Mouse (Mus musculus): ENCODE results near the gene B130006D01Rik. TPM values are rescaled to one million over a fixed set of nuclear protein-coding genes. Genes with fewer than 3 reads are reported as not detected.

The B130006D01Rik gene
- polyA plus RNA-seq, 1 experiment, result not detected

- peaks cover 9% of the 10 kb centered on the region for H3K4me1 ChIP-seq (ENCODE audit: control insufficient read depth, insufficient read depth, low read length)
- TF ChIP-seq POLR2A (IDR thresholded peaks at IDR 0.05; ENCODE audit: insufficient read depth, low read depth, low read length) (no peak), CTCF (IDR thresholded peaks at IDR 0.05; ENCODE audit: insufficient read depth, low read depth, low read length) (no peak)
- 92% methylated on average over 8 of the region's 8 CpGs for WGBS
- H3K4me3 ChIP-seq (ENCODE audit: insufficient read depth, low read depth, low read length), result no peak overlapping the region
- no peak overlapping the region for H3K27ac ChIP-seq (ENCODE audit: insufficient read depth, low read depth, low read length)
Measured at GRCm38 (mm10) chr11:95771665-95772064, 48.3 kb downstream of the B130006D01Rik start.

GRCm38 (mm10) chr11:95773264-95773663, 49.9 kb downstream of the B130006D01Rik start:
- WGBS, result 67% methylated on average over 3 of the region's 3 CpGs
- Histone ChIP-seq H3K4me3 (ENCODE audit: insufficient read depth, low read depth, low read length) (no peak overlapping the region), H3K27ac (ENCODE audit: insufficient read depth, low read depth, low read length) (no peak overlapping the region), H3K4me1 (ENCODE audit: control insufficient read depth, insufficient read depth, low read length) (peaks cover 6% of the 10 kb centered on the region)
- TF ChIP-seq CTCF (IDR thresholded peaks at IDR 0.05; ENCODE audit: insufficient read depth, low read depth, low read length) (no peak), POLR2A (IDR thresholded peaks at IDR 0.05; ENCODE audit: insufficient read depth, low read depth, low read length) (no peak)

Other genes with a start within 250 kb of the B130006D01Rik start
- gene Nxph3, start 209.0 kb upstream of the B130006D01Rik start, polyA plus RNA-seq (2012; ENCODE audit: insufficient read depth, insufficient read length, low replicate concordance, missing spikeins), result not detected in 2 replicates
- not detected in 2 replicates for gene Ngfr, start 135.9 kb upstream of the B130006D01Rik start, polyA plus RNA-seq (2012; ENCODE audit: insufficient read depth, insufficient read length, low replicate concordance, missing spikeins)
- gene Phb, start 56.6 kb upstream of the B130006D01Rik start, polyA plus RNA-seq (2012; ENCODE audit: insufficient read depth, insufficient read length, low replicate concordance, missing spikeins), result not detected in 2 replicates
- gene Zfp652, start 10.9 kb upstream of the B130006D01Rik start, polyA plus RNA-seq (2012; ENCODE audit: insufficient read depth, insufficient read length, low replicate concordance, missing spikeins), result 93.0 TPM in 1 of 2 replicates, not detected in the other
- gene Phospho1, start 100.9 kb downstream of the B130006D01Rik start, polyA plus RNA-seq (2012; ENCODE audit: insufficient read depth, insufficient read length, low replicate concordance, missing spikeins), result not detected in 2 replicates
- not detected in 2 replicates for gene Gngt2, start 113.6 kb downstream of the B130006D01Rik start, polyA plus RNA-seq (2012; ENCODE audit: insufficient read depth, insufficient read length, low replicate concordance, missing spikeins)
- not detected in 2 replicates for gene Abi3, start 118.9 kb downstream of the B130006D01Rik start, polyA plus RNA-seq (2012; ENCODE audit: insufficient read depth, insufficient read length, low replicate concordance, missing spikeins)
- gene B4galnt2, start 191.3 kb downstream of the B130006D01Rik start, polyA plus RNA-seq (2012; ENCODE audit: insufficient read depth, insufficient read length, low replicate concordance, missing spikeins), result not detected in 2 replicates

Measured in olfactory bulb, adult 2 months (tissue).